Mouse (Mus musculus) embryonic fibroblast, embryonic 13.5 days (primary cell): ENCODE data around the gene Abraxas1.

Experiments
- CTCF ChIP-seq: IDR thresholded peaks from 2 replicates; pipeline ENCODE4 v1.5.1; 2011; ENCODE audit warnings: mild to moderate bottlenecking, control low read depth, low read length, moderate library complexity, borderline replicate concordance; ENCODE audit not compliant: insufficient read depth
- POLR2A ChIP-seq: IDR thresholded peaks from 2 replicates; pipeline ENCODE4 v1.6.1; 2011; ENCODE audit warnings: low read depth, mild to moderate bottlenecking, control low read depth, low read length, moderate library complexity

DNA sequence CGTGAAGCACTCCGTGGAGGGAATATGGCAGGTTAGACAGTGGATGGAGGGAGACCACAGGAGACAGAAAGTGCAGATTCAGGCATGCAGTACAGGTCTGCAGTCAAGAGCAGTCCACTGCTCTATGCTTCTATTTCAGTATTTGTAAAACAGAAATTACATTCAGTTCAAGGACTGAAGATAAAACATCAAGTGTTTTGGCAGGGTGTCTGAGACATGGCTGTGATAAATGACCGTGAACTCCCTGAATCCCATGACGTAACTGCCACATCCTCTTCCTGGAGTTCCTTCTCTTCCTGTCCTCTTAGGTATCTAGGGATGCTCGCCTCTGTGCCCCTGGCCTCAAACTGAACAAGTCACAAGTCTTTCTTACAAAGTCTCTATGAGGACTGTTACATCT is 43.9 kb downstream of the Abraxas1 start:
- TF ChIP-seq CTCF (no peak), POLR2A (no peak)
